Mouse (Mus musculus): Measurements from ENCODE around the gene Lman2. TPM values are rescaled to one million over a fixed set of nuclear protein-coding genes. Genes with fewer than 3 reads are reported as not detected.

Gene Lman2
- 100 to 1,000 TPM; 118 to 171 TPM for polyA plus RNA-seq (2017; shearing (Covaris generic))

DNA sequence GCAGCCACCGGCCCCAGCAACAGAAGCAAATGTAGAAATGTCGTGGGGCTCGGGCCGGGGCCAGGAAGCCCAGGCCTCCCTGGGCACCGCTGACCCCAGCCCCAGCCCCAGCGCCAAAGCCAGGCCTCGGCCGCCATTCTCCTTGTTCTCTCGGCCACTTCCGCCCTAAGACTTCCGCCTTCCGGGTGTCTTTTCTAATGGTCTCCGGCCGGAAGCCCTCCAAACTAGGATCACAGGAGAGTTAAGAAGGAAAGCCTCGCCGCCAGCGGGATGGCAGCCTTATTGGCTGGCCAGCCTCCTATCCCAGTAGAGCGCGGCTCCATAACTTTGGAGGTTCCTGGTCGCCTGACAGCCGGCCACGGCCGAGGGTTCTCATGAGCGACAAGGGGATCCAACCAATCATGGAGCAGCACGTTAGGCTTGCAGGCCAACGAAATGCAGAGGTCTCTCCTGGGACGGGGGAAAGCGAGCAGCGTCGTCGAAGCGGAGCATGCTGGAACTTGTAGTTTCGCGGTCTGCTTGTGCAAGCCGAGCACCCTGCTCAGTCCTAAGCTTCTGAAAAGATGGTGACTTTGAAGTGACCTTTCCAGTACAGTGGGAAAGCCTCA is at the start of gene Lman2:
Gene Lman2 (minus strand): TSS at position 331 of the 608 bp plus-strand sequence.

DNA sequence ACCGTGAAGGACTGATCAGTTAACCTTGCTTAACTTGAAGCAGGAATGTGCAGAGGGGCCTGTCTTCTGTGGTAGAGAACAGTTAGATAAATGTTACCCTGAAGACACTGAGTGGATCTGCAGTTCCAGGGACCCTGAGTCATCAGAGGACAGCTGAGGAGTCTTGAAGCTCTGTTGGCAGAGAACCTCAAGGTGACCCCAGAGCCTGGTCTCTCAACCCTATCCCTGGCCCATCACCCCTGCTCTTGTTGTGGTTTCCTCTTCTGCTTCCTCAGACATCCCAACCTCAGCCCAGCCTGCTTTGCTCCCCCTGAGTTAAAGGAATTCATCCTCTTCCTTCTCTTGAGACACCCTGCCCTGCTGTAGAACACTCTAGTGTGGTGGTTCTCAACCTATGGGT is 35.5 kb upstream of the Lman2 start, which contains the start of gene Slc34a1:
Gene Slc34a1 (plus strand): TSS at position 100 of the 400 bp plus-strand sequence.

DNA sequence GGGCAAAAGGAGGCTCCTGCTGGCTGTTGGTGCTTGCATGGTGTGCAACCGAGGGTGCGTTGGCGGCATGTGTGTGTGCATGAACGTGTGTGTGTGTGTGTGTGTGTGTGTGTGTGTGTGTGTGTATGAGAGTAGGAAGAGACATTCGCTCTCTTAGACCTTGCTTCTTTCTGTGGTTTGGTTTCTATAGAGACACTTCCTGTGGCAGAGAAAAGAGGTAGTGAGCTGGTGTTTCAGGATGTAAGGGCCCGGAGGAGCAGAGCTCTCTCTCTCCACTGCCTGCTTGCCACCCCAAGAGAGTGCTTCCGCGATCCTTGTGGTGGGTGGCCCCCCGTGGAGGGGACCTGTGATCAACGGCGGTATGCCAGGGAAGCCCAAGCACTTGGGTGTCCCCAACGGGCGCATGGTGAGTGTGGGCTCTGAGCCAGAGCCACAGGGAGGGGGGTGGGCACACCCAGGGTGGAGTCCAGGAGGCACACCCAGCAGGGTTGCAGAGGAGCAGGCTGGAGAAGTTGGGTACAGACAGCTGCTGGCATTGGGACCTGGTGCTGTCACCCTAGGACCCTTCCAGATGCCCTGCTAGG is 7.0 kb upstream of the Lman2 start, which contains the start of gene Rgs14:
Gene Rgs14 (plus strand): TSS at position 202 of the 584 bp plus-strand sequence.

DNA sequence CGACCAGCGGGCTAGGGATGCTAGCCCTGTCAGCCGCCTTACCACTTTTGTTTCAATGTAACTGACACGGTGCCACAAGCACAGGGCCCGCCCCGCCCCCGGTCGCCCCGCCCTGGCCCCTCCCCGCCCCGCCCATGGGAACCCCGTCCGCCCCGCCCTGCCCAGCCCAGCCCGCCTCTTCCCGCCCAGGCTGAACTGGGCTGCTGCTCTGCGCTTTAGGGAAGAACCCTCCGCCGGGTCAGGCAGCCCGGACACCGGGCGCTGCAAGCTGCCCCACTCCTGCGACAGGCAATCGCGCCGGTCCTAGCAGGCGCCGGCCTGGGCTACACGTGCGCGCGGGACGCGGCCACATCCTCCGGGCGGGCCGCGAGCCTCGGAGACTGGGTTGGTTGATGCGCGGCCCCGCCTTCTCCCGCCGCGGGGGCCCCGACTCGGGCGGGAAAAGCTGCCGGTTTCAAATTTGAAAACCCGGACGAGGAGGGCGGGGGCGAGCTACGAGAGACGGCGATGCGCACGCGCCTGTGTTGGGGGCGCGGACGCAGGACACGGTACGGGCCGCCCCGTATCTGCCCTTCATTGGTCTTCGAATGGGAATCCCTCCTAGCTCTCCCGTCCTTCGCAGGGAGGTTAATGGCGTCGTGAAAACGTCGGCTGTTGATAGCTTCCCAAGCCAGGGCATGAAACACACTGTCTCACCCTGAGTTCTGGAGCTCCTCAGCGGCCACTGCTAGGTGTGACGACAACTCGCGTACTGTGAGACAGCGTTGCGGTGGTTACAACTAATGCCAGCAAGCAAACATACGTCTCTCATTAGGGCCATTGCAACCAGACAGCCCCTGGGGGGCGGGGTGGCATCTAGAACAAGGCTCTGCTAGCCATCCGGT is 32.7 kb downstream of the Lman2 start, which contains the start of gene Mxd3:
Gene Mxd3 (minus strand): TSS at position 141 of the 884 bp plus-strand sequence.

GRCm38 (mm10) chr13:55321434-55322129 is 41.0 kb downstream of the Lman2 start, which contains the start of gene Rab24:
Gene Rab24 (minus strand): TSS chr13:55321946.

GRCm38 (mm10) chr13:55319931-55320533 is 42.6 kb downstream of the Lman2 start, which contains the start of gene Prelid1:
Gene Prelid1 (plus strand): TSS chr13:55320500.

Other genes with a start within 250 kb of the Lman2 start
- gene Gm17617, start 229.2 kb downstream of the Lman2 start, polyA plus RNA-seq (2017; shearing (Covaris generic)) = not detected
- not detected for gene Fgfr4, start 210.1 kb downstream of the Lman2 start, polyA plus RNA-seq (2017; shearing (Covaris generic))
- 10 to 100 TPM; 74.9 to 80.4 TPM for gene Nsd1, start 153.0 kb downstream of the Lman2 start, polyA plus RNA-seq (2017; shearing (Covaris generic))
- 100 to 1,000 TPM; 419 to 452 TPM for gene Prelid1, start 42.3 kb downstream of the Lman2 start, polyA plus RNA-seq (2017; shearing (Covaris generic))
- 100 to 1,000 TPM; 121 to 134 TPM for gene Rab24, start 40.8 kb downstream of the Lman2 start, polyA plus RNA-seq (2017; shearing (Covaris generic))
- gene Mxd3, start 33.0 kb downstream of the Lman2 start, polyA plus RNA-seq (2017; shearing (Covaris generic)) = 10 to 100 TPM in 1 of 2 experiments, 1 to 10 TPM in 1; 6.7 to 11.3 TPM
- 100 to 1,000 TPM in 1 of 2 experiments, 10 to 100 TPM in 1; 85.2 to 155 TPM for gene Rgs14, start 6.9 kb upstream of the Lman2 start, polyA plus RNA-seq (2017; shearing (Covaris generic))
- under 1 TPM in 1 of 2 experiments, not detected in 1; 0.21 TPM for gene Slc34a1, start 35.4 kb upstream of the Lman2 start, polyA plus RNA-seq (2017; shearing (Covaris generic))
- gene Pfn3, start 52.4 kb upstream of the Lman2 start, polyA plus RNA-seq (2017; shearing (Covaris generic)) = not detected
- not detected for gene F12, start 64.0 kb upstream of the Lman2 start, polyA plus RNA-seq (2017; shearing (Covaris generic))
- 100 to 1,000 TPM; 307 to 363 TPM for gene Grk6, start 82.3 kb upstream of the Lman2 start, polyA plus RNA-seq (2017; shearing (Covaris generic))
- 10 to 100 TPM in 1 of 2 experiments, 1 to 10 TPM in 1; 5.3 to 12.3 TPM for gene Prr7, start 101.5 kb upstream of the Lman2 start, polyA plus RNA-seq (2017; shearing (Covaris generic))
- gene Dbn1, start 125.3 kb upstream of the Lman2 start, polyA plus RNA-seq (2017; shearing (Covaris generic)) = under 1 TPM; 0.07 to 0.42 TPM
- 10 to 100 TPM; 10.3 to 12.4 TPM for gene Pdlim7, start 150.9 kb upstream of the Lman2 start, polyA plus RNA-seq (2017; shearing (Covaris generic))
- 1 to 10 TPM; 1.0 to 2.0 TPM for gene Dok3, start 166.5 kb upstream of the Lman2 start, polyA plus RNA-seq (2017; shearing (Covaris generic))
- gene Ddx41, start 173.9 kb upstream of the Lman2 start, polyA plus RNA-seq (2017; shearing (Covaris generic)) = 10 to 100 TPM; 65.1 to 77.7 TPM
- 10 to 100 TPM; 48.0 to 51.3 TPM for gene Fam193b, start 208.3 kb upstream of the Lman2 start, polyA plus RNA-seq (2017; shearing (Covaris generic))
- 100 to 1,000 TPM; 274 to 325 TPM for gene Tmed9, start 210.9 kb upstream of the Lman2 start, polyA plus RNA-seq (2017; shearing (Covaris generic))
- 10 to 100 TPM; 34.5 to 35.0 TPM for gene B4galt7, start 237.1 kb upstream of the Lman2 start, polyA plus RNA-seq (2017; shearing (Covaris generic))

Data from activated CD4-positive, CD25-positive, alpha-beta regulatory T cell (primary cell).